ENCODE assay signal across 11 mouse cellular contexts in the genomic region with DNA sequence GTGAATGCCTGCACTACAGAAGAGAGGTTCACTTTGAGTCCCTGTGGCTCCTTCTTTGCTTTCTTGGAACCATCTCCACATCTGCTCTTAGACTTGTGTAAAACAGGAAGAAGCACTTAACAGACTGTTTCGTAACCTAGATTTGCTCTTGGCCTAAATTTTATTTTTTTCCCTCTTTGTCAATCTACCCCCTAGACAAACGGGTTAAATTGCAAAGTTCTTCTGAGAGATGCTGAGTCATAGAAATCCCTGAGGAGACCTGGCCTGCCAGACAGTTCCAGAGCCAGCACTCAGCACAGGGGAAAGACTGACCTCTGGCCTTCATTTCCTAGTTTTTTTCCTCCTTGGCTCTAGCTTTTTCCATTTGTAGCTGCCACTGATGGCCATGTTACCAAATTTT. TPM values are rescaled to one million over a fixed set of nuclear protein-coding genes. Genes with fewer than 3 reads are reported as not detected.
DNase-seq lines count a peak whose midpoint lies in the region; ATAC-seq and TF ChIP-seq lines count a peak whose summit lies in the region.
"Had no signal": no experiment of that assay in that cellular context is flagged by ENCODE, and none has a peak within 500 bp of the region (broad histone marks: within the 10 kb centered on the region; RNA-seq: fewer than 3 reads in every experiment).

No protein-coding gene starts in this region.

- peak overlapping the region; percentile 10; the same call in 1 of the 2 replicates for H3K27ac ChIP-seq in heart, adult 2 months
- no peak overlapping the region for H3K27ac ChIP-seq in heart, embryonic 12.5 days (ENCODE audit: poor library complexity, severe bottlenecking)
- H3K27ac ChIP-seq: forebrain, embryonic 15.5 days; lung, embryonic 15.5 days; stomach, embryonic 15.5 days had no signal

- H3K9ac ChIP-seq in heart, adult 2 months (ENCODE audit: low read depth, low read length), result no peak overlapping the region
- H3K9ac ChIP-seq in heart, embryonic 12.5 days, result no peak overlapping the region
- H3K9ac ChIP-seq: forebrain, embryonic 15.5 days; lung, embryonic 15.5 days; stomach, embryonic 15.5 days had no signal

- WGBS in heart, adult 2 months, result 34% methylated on average over 2 of the region's 2 CpGs
- WGBS in heart, embryonic 12.5 days, result 52% methylated on average over 2 of the region's 2 CpGs

- intact Hi-C loops in heart, adult 2 months (cut with DNase I), result no loop called here
- intact Hi-C loops in heart, postnatal 10 days (cut with DNase I), result no loop called here

- no peaks in the 10 kb centered on the region for H3K9me3 ChIP-seq in heart, embryonic 12.5 days (replicated peaks)
- H3K9me3 ChIP-seq: forebrain, embryonic 15.5 days; lung, embryonic 15.5 days; stomach, embryonic 15.5 days had no signal

- ATAC-seq in heart, embryonic 12.5 days (ENCODE audit: insufficient number of reproducible peaks, low FRiP score), result no peak
- ATAC-seq: forebrain, embryonic 15.5 days had no signal

- no peak for TF ChIP-seq CTCF in heart, adult 2 months (IDR thresholded peaks at IDR 0.05)

- peaks cover 7% of the 10 kb centered on the region for H3K36me3 ChIP-seq in heart, adult 2 months (ENCODE audit: control insufficient read depth, insufficient read depth, low read length)
- no peaks in the 10 kb centered on the region for H3K36me3 ChIP-seq in heart, embryonic 12.5 days
- H3K36me3 ChIP-seq: forebrain, embryonic 15.5 days; lung, embryonic 15.5 days; stomach, embryonic 15.5 days had no signal

- no peak for TF ChIP-seq POLR2A in heart, adult 2 months (IDR thresholded peaks at IDR 0.05; ENCODE audit: insufficient read depth, low read depth, low read length)

- peak; percentile 56 to 66 for DNase-seq in heart, adult 2 months
- DNase-seq in 3134 (ENCODE audit: extremely low read depth, insufficient read length, low spot score), result peak; percentile 66
- peak; percentile 13 to 33 for DNase-seq in adrenal gland, postnatal 36 days
- DNase-seq in heart, postnatal 10 days, result peak; percentile 47 to 53
- DNase-seq in cerebellum, adult 9-11 months, result no peak
- no peak for DNase-seq in ovary, postnatal 10 days (ENCODE audit: low spot score)
- no peak for DNase-seq in c-Kit-positive CD71-positive TER-119-positive erythroid progenitor cells, embryonic 14.5 days (ENCODE audit: low spot score)

- no peak overlapping the region for H3K4me2 ChIP-seq in heart, embryonic 12.5 days
- H3K4me2 ChIP-seq: forebrain, embryonic 15.5 days; lung, embryonic 15.5 days; stomach, embryonic 15.5 days had no signal

- H3K27me3 ChIP-seq in heart, adult 2 months (ENCODE audit: control insufficient read depth, insufficient read depth, low read length), result no peaks in the 10 kb centered on the region
- no peaks in the 10 kb centered on the region for H3K27me3 ChIP-seq in heart, embryonic 12.5 days (replicated peaks)
- H3K27me3 ChIP-seq: forebrain, embryonic 15.5 days; lung, embryonic 15.5 days; stomach, embryonic 15.5 days had no signal

- H3K79me2 ChIP-seq in heart, adult 2 months (replicated peaks; ENCODE audit: control insufficient read depth, insufficient read depth, low read length), result no peaks in the 10 kb centered on the region; the same call in 1 of the 2 replicates

- peaks cover 4% of the 10 kb centered on the region for H3K4me1 ChIP-seq in heart, adult 2 months (ENCODE audit: control insufficient read depth, insufficient read depth, low read length)
- H3K4me1 ChIP-seq in heart, embryonic 12.5 days (replicated peaks), result peaks cover 5% of the 10 kb centered on the region; the same call in 1 of the 2 replicates
- H3K4me1 ChIP-seq: forebrain, embryonic 15.5 days; lung, embryonic 15.5 days; stomach, embryonic 15.5 days had no signal

- H3K4me3 ChIP-seq in heart, adult 2 months, result no peak overlapping the region
- no peak overlapping the region for H3K4me3 ChIP-seq in heart, embryonic 12.5 days
- H3K4me3 ChIP-seq: forebrain, embryonic 15.5 days; lung, embryonic 15.5 days; stomach, embryonic 15.5 days had no signal

- no peak for TF ChIP-seq EP300 in heart, adult 2 months (IDR thresholded peaks at IDR 0.05; ENCODE audit: insufficient read depth, low read depth, low read length)

RNA-seq across cellular contexts. Expression of a gene that starts 23.1 kb away (rescaled TPM):
- total RNA-seq in heart, adult 2 months (2021), result 10 to 100 TPM; 30.7 to 32.5 TPM
- 14.7 and 25.8 TPM in 2 replicates for polyA plus RNA-seq in heart, adult 2 months (2012; rRNA removed)
- 63.4 and 63.6 TPM in 2 replicates for polyA plus RNA-seq in heart, embryonic 12.5 days (2016; fragmentation: Nextera tagmentation; extraction: Ambion mirVana)
- 10 to 100 TPM; 73.9 to 79.9 TPM for total RNA-seq in adrenal gland, postnatal 36 days (2021)
- 10 to 100 TPM; 54.4 to 60.4 TPM for total RNA-seq in heart, postnatal 10 days (2021)

Comparison
In these comparisons a context has a peak if more than half of its experiments do, and no peak if none do; other contexts are left out.
1. DNase-seq: peak in heart, adult 2 months (2 of 2), 3134 (single experiment), adrenal gland, postnatal 36 days (2 of 2) and heart, postnatal 10 days (2 of 2); none in cerebellum, adult 9-11 months (single experiment), ovary, postnatal 10 days (single experiment) and c-Kit-positive CD71-positive TER-119-positive erythroid progenitor cells, embryonic 14.5 days (single experiment).